Mouse (Mus musculus) hindlimb bud, embryonic 11.5 days (tissue): Measurements from ENCODE around the gene 2810004N23Rik.

Experiments
- DNase-seq: peaks from one replicate; pipeline ENCODE4 v3.0.0-alpha.2; 2012; ENCODE audit warnings: low read depth, low spot score; ENCODE audit errors: extremely low spot score

The 2810004N23Rik gene

DNA sequence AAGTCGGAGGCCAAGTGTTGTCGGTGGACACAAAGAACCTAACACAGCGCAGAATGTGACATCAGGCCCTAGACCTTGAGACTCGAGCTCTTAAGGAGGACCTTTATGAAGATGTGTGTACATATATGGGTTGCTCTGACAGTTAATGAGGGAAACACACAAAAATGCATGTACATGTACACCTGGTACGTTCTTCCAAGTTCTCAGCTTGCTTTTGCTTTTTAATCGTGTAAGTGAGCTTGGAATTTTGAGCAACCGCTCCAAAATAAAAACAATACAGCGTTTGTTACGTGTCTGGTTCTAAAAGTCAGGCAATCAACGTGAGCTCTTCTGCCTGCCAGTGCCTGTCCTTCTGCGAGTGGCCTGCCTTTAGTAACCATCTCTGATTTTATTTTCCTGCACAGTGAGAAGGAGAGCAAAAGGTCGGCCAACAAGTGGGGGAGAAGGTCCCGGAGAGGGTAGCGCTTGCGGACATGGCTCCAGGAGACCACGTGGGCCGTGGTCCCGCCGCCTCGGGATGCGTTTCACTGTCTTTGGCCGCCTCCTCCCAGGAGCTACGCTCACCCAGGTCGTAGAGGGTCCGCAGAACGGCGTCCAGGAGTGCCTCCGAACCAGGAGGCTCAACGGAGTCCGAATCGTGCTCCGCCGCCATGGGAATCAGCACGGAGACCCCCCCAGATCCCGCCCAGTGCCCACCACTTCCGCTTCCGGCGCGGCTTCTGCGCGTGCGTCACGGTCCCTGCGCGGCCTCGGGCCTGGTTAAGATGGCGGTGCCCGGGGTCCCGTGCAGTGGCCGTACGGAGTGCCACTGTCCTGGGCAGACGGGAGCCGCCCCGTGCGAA lies at the start of gene 2810004N23Rik, which contains the start of gene Gnpat:
Gene 2810004N23Rik, minus strand, starts transcription at position 800 of the 842 bp plus-strand sequence.
Gene Gnpat, plus strand, starts transcription at position 713 of the 842 bp plus-strand sequence.
- peak; percentile 62 for DNase-seq

DNA sequence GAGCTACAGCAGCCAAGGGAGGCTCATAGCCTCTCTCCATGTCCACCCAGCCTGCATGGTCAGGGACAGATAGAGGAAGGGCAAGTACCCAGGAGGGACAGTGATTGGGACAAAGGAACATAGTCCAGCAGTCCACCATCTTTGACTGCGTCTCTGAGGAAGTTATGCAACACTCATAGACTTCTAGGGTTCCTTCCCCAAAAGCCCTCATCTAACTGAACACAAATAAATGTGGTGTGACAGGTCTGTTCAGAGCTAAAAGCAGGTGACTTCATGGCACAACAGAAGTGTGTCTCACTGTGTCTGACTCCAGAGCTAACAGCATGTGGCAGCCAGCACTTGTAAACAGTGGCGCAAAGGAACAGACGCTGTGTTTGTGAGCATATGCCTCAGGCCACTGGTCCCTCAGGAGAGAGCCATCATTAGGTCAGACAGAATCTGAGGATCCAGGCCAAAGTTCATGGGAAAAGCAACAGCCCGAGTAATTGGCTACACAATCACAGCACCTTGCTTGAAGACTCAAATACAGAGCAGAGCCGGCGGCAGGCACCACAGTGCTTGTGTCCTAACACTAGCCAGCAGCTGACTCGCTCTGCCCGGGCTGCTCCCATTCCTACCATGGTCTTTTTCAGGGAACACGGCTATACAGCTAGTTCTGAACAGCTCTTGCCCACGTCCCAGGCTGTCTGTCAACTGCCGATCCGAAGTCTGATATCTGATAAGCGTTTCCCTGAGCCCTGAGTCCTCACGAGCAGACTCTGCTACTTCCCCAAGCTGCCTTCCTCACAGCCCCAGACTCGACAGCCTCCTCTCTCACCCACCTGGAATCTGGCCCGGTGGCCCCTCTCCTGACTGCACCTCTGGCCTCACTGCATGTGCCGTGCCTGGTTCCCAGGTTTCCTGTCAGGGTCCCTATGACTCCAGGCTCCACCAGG lies 49.3 kb upstream of the 2810004N23Rik start:
- DNase-seq = no peak

GRCm38 (mm10) chr8:124910349-124910748 lies 47.4 kb upstream of the 2810004N23Rik start:
- no peak for DNase-seq

DNA sequence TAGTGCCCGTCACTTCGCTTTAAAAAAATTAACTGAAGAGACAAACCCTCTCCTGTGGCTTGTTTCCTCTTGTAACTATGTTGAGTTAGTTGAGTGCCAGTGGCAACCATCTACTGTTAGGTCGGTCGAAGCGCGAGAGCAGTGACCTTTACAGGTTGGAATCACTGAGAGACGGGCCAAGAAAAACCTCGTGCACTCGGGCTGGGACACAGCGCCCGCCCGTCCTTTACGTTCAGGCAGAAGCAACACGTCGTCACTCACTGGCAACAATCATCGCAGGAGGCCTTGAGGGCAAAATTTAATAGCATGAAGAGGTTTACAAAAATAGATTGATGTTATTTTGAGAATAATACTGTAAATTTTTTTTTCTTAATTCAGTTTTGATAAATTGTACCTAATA lies 47.0 kb upstream of the 2810004N23Rik start:
- DNase-seq = no peak

GRCm38 (mm10) chr8:124905482-124905881 lies 42.6 kb upstream of the 2810004N23Rik start:
- DNase-seq = no peak

DNA sequence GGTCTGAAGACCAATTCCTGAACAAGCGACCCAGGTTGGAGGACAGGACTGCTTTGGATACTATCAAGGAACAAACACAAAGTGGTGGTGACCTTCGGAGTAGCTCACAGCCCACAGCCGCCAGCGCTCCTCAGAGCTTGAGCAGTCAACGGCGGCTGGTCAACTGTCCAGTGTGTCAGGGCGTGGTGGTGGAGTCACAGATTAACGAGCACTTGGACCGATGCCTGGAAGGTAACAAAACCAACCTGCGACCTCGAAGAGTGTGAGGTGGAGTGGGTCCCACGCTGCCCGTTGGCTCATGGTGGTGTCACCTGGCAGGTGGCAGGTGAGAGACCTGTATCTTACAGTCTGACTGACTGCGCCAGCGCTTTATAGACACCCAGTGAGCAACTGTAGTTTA lies 40.3 kb upstream of the 2810004N23Rik start:
- no peak for DNase-seq

DNA sequence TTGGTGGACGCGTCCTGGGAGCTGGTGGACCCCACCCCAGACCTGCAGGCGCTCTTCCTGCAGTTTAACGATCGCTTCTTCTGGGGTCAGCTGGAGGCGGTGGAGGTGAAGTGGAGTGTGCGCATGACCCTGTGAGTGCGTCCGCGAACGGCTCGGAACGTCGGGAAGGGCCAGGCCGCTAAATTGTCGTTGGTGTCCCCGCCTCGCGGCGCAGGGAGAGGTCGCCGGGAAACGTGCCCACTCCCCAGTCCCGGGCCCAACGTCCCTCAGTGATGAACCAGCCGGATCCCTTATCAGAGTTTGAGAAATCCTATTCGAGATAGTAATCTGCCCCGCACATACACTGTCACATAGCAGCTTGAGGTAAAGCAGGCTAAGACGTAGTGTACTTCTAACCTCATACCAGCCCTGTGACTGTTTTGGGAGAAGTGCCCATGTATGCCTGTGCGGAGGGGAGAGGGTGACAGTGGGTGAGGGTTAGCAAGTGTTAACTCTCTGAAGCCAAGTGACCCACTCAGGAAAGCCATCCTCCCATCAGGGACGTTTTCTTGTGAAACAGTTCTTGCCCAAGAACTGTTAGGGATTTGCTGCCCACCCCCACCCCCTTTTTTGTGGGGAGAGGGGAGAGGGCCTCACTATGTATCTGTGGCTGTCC lies 35.5 kb upstream of the 2810004N23Rik start:
- no peak for DNase-seq

- DNase-seq = peak; percentile 73
Observed at GRCm38 (mm10) chr8:124897386-124898250, 34.7 kb upstream of the 2810004N23Rik start, which contains the start of the genes Exoc8 and Sprtn. TSS of gene Exoc8 (minus strand) at chr8:124897705. TSS of gene Sprtn (plus strand) at chr8:124897886.

- DNase-seq = no peak
Observed at GRCm38 (mm10) chr8:124896632-124897385, 33.9 kb upstream of the 2810004N23Rik start.

GRCm38 (mm10) chr8:124896010-124896631 lies 33.2 kb upstream of the 2810004N23Rik start:
- DNase-seq = no peak

DNA sequence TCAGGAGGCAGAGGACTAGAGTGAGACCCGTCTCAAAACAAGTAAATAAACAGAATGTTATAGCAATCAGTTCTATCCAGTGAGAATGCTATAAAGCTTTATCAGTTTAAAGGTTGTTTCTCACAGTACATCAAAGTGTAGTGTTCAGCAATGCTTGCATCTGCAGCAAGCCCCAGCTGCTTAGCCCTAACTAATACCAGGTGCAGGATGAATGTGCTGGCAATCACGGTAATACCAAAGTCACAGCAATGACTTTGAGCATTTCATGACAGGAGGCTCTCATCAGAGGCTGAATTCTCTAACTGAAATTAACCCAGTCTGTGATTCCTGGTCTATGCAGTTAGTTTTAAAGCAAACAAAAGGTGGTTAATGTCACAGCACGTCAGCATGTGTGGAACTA lies 29.7 kb upstream of the 2810004N23Rik start:
- no peak for DNase-seq

DNA sequence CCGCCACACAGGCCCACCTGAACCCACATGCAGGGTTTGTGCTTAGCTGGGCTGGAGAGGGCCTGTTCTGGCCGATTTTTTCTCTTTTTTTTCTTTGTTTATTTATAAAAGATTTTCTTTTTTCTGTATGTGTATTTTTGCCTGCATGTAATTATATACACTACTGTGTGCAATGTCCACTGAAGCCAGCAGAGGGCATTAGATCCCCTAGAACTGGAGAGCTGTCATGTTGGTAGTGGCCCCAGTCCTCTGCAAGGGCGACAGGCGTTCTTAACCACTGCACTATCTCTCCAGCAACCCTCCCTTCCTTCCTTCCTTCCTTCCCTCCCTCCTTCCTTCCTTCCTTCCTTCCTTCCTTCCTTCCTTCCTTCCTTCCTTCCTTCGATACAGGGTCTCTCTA lies 25.5 kb upstream of the 2810004N23Rik start:
- DNase-seq = no peak

GRCm38 (mm10) chr8:124878946-124879526 lies 16.1 kb upstream of the 2810004N23Rik start:
- DNase-seq = no peak

GRCm38 (mm10) chr8:124878141-124878540 lies 15.2 kb upstream of the 2810004N23Rik start:
- DNase-seq = no peak

- DNase-seq = no peak
Observed at GRCm38 (mm10) chr8:124872690-124873089, 9.8 kb upstream of the 2810004N23Rik start.

DNA sequence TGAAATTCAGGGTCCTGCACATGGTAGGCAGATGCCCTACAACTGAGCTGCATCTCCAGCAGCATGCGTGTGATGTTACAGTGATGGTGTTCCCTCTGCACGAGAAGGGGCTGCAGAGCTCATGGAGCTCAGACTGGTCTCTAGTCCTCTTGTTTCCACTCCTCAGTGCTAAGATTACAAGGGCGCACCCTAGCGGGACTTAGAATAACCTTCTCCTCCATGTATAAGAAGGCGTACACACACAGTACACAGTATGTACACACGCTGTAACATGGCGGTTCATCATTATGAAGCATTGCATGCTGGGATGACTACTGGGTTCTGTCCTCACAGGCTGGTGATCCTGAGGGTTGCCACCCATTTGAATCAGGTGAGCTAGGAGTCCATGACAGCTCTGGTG lies 9.2 kb upstream of the 2810004N23Rik start:
- DNase-seq = no peak

DNA sequence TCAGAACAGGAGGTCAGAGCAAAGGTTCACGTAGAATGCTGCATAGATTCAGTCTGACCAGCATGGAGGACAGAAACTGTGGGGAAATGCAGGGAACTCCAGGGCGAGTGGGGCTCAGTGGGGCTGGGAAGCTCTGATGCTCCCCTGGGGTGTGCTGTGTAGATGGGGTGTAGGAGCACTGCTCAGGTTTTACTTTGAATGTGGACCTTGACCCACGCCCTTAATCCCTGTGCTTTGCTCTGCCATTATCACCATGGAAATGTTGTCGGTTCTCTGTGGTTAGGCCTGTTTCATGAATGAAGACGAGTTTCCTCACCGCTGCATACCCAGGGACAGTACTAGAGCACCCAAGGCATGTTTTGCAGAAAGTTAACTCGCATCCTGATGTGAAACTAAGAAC lies 8.6 kb upstream of the 2810004N23Rik start:
- DNase-seq = no peak

DNA sequence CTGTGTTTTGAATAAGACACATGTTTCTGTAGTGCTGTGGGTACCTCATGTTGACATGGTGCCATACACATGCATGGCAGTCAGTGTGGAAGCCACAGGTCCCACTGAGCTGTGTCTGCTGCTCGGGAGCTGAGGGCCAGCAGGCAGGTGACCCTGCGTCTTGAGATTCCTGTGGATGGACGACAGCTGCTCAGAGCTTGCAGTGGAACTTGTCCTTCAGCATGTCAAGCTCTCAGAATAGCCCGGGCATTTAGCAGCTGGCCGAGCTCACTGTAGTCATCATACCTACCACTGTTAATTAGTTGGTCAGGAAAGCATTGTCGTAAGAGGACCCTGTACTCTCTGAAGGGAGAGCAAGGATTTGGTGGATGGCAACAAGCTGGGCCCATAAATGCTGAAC lies 6.8 kb upstream of the 2810004N23Rik start:
- DNase-seq = no peak
